Mouse (Mus musculus): ENCODE measurements around the gene Sema4a.

GRCm38 (mm10) chr3:88467116-88467824 lies 6.3 kb upstream of the Sema4a start:
- peak; percentile 75 for TF ChIP-seq CTCF (conservative IDR thresholded peaks at IDR 0.05; ENCODE audit: low read length)
- no peak for TF ChIP-seq POU5F1 (IDR thresholded peaks at IDR 0.05; ENCODE audit: borderline replicate concordance, low read length)

All from E14TG2a.4 (cell line).